Mouse (Mus musculus) CH12.LX (cell line): ENCODE results near the gene Ttc19. TPM values are rescaled to one million over a fixed set of nuclear protein-coding genes. Genes with fewer than 3 reads are reported as not detected.

Source experiments
- DNase-seq: peaks from one replicate; pipeline ENCODE4 v3.0.0-alpha.2; 2013; ENCODE audit errors: extremely low read depth
- H3K27ac ChIP-seq: 2 replicates; pipeline ENCODE4 v1.5.1; 2012; ENCODE audit warnings: low read depth, mild to moderate bottlenecking, control low read depth, moderate library complexity; ENCODE audit not compliant: insufficient read depth
- H3K27me3 ChIP-seq: replicated peaks from 2 replicates; pipeline ENCODE3; 2012; ENCODE audit warnings: inconsistent platforms
- H3K36me3 ChIP-seq, 2 experiments: replicated peaks in 1 of 2; 2 replicates each; pipeline versions ENCODE3 to v1.6.1; 2012; ENCODE audit warnings: inconsistent platforms in 1 of 2, low read length in 1 of 2, mild to moderate bottlenecking in 1 of 2, mixed read lengths in 1 of 2, moderate library complexity in 1 of 2; ENCODE audit not compliant: control insufficient read depth in 1 of 2, insufficient read depth in 1 of 2
- H3K4me1 ChIP-seq, 2 experiments: 2 replicates each; pipeline ENCODE4 v1.6.1; 2012; ENCODE audit warnings: inconsistent platforms in 1 of 2, moderate library complexity in 1 of 2; ENCODE audit not compliant: insufficient read depth in 2 of 2, control insufficient read depth in 1 of 2
- H3K4me2 ChIP-seq: 2 replicates; pipeline ENCODE4 v1.6.1; 2012; ENCODE audit warnings: low read depth, mild to moderate bottlenecking, control low read depth; ENCODE audit not compliant: poor library complexity, insufficient read depth, severe bottlenecking
- H3K4me3 ChIP-seq, 3 experiments: fragments of 150-350 bp in 1 of 3; sonication (generic) in 1 of 3; replicated peaks in 1 of 3; 2 replicates each; pipeline versions ENCODE3 to v1.5.1; 2011 to 2012; ENCODE audit warnings: low read depth in 2 of 3, low read length in 2 of 3, mild to moderate bottlenecking in 2 of 3, moderate library complexity in 2 of 3, control low read depth in 1 of 3, improper control_type of control experiment in 1 of 3, inconsistent platforms in 1 of 3, mixed read lengths in 1 of 3; ENCODE audit not compliant: poor library complexity in 1 of 3
- H3K79me2 ChIP-seq: replicated peaks from 2 replicates; pipeline ENCODE4 v1.6.1; 2012; ENCODE audit warnings: mild to moderate bottlenecking, moderate library complexity; ENCODE audit not compliant: control insufficient read depth, poor library complexity, insufficient read depth, severe bottlenecking; ENCODE audit errors: extremely low read depth
- H3K9ac ChIP-seq: 2 replicates; pipeline ENCODE4 v1.6.1; 2012; ENCODE audit warnings: low read depth, mild to moderate bottlenecking, control low read depth, moderate library complexity; ENCODE audit not compliant: insufficient read depth
- H3K9me3 ChIP-seq: replicated peaks from 2 replicates; pipeline ENCODE3; 2012; ENCODE audit warnings: low read length, inconsistent platforms, mixed read lengths
- BHLHE40 ChIP-seq: IDR thresholded peaks from 2 replicates; pipeline ENCODE4 v1.6.1; 2011; ENCODE audit warnings: mild to moderate bottlenecking, low read depth, low read length, improper control_type of control experiment
- CHD1 ChIP-seq: IDR thresholded peaks from 2 replicates; pipeline ENCODE4 v1.6.1; 2012; ENCODE audit warnings: low read depth, low read length, improper control_type of control experiment, inconsistent platforms
- CHD2 ChIP-seq: IDR thresholded peaks from 2 replicates; pipeline ENCODE4 v1.6.1; 2011; ENCODE audit warnings: low read length, improper control_type of control experiment
- CTCF ChIP-seq, 2 experiments: IDR thresholded peaks in 1 of 2; conservative IDR thresholded peaks in 1 of 2; 2 replicates each; pipeline ENCODE4 v1.5.1; 2011 to 2012; ENCODE audit warnings: low read depth in 2 of 2, low read length in 2 of 2, improper control_type of control experiment in 1 of 2, inconsistent platforms in 1 of 2, mild to moderate bottlenecking in 1 of 2, moderate library complexity in 1 of 2
- EP300 ChIP-seq: IDR thresholded peaks from 2 replicates; pipeline ENCODE4 v1.6.1; 2011; ENCODE audit warnings: low read length, improper control_type of control experiment
- GABPA ChIP-seq: IDR thresholded peaks from 2 replicates; pipeline ENCODE4 v1.6.1; 2012; ENCODE audit warnings: low read depth, low read length, improper control_type of control experiment, inconsistent platforms; ENCODE audit not compliant: insufficient replicate concordance
- IRF4 ChIP-seq: IDR thresholded peaks from 2 replicates; pipeline ENCODE4 v1.6.1; 2014; ENCODE audit warnings: low read depth, mild to moderate bottlenecking, inconsistent platforms, low read length, improper control_type of control experiment
- KAT2A ChIP-seq: IDR thresholded peaks from 2 replicates; pipeline ENCODE4 v1.6.1; 2012; ENCODE audit warnings: low read length, improper control_type of control experiment, inconsistent platforms; ENCODE audit not compliant: insufficient replicate concordance
- MAFK ChIP-seq: IDR thresholded peaks from 2 replicates; pipeline ENCODE4 v1.6.1; 2011; ENCODE audit warnings: low read length, improper control_type of control experiment; ENCODE audit not compliant: insufficient replicate concordance
- MAX ChIP-seq: IDR thresholded peaks from 2 replicates; pipeline ENCODE4 v1.6.1; 2011; ENCODE audit warnings: low read length, improper control_type of control experiment
- MXI1 ChIP-seq: IDR thresholded peaks from 2 replicates; pipeline ENCODE4 v1.6.1; 2011; ENCODE audit warnings: mild to moderate bottlenecking, low read depth, low read length, improper control_type of control experiment
- MYC ChIP-seq: IDR thresholded peaks from 2 replicates; pipeline ENCODE4 v1.6.1; 2011; ENCODE audit warnings: low read depth, mild to moderate bottlenecking, improper control_type of control experiment, low read length
- RCOR1 ChIP-seq: conservative IDR thresholded peaks from 2 replicates; pipeline ENCODE4 v1.6.1; 2012; ENCODE audit warnings: low read depth, mild to moderate bottlenecking, inconsistent platforms, low read length, improper control_type of control experiment
- SIN3A ChIP-seq: IDR thresholded peaks from 2 replicates; pipeline ENCODE4 v1.6.1; 2012; ENCODE audit warnings: low read length, improper control_type of control experiment, inconsistent platforms
- SMC3 ChIP-seq: IDR thresholded peaks from 2 replicates; pipeline ENCODE4 v1.6.1; 2011; ENCODE audit warnings: low read depth, low read length, improper control_type of control experiment
- TCF12 ChIP-seq: IDR thresholded peaks from 2 replicates; pipeline ENCODE4 v1.6.1; 2014; ENCODE audit warnings: low read depth, mild to moderate bottlenecking, inconsistent platforms, low read length, improper control_type of control experiment
- UBTF ChIP-seq: IDR thresholded peaks from 2 replicates; pipeline ENCODE4 v1.6.1; 2012; ENCODE audit warnings: low read depth, mild to moderate bottlenecking, inconsistent platforms, low read length, improper control_type of control experiment, moderate library complexity
- USF2 ChIP-seq: conservative IDR thresholded peaks from 2 replicates; pipeline ENCODE4 v1.6.1; 2011; ENCODE audit warnings: low read depth, low read length, improper control_type of control experiment
- ZKSCAN1 ChIP-seq: IDR thresholded peaks from 2 replicates; pipeline ENCODE4 v1.6.1; 2012; ENCODE audit warnings: low read depth, inconsistent platforms, low read length, improper control_type of control experiment, borderline replicate concordance
- ZNF384 ChIP-seq: IDR thresholded peaks from 2 replicates; pipeline ENCODE4 v1.6.1; 2012; ENCODE audit warnings: low read depth, low read length, improper control_type of control experiment, inconsistent platforms
- dilution Hi-C: fragments of 300-500 bp; cut with MboI; formaldehyde crosslinking; loops from 2 replicates; pipeline ENCODE4 v1.14.3; 2020; ENCODE audit warnings: low sequenced_read_pairs; ENCODE audit not compliant: extremely low pct_unique_long_range_greater_than_20kb, extremely low pct_ligation_motif_present
- in situ Hi-C: fragments of 300-500 bp; cut with MboI; formaldehyde crosslinking; loops from 3 replicates; pipeline ENCODE4 v1.14.3; 2019; ENCODE audit warnings: low sequenced_read_pairs, low pct_ligation_motif_present, low pct_unique_long_range_greater_than_20kb, mixed read lengths
- polyA plus RNA-seq: library from polyadenylated mRNA; unstranded; fragments of >175 nt; gene quantifications from 2 replicates; pipeline ENCODE4 v1.2.1, GENCODE M21; 2012; ENCODE audit warnings: low read depth; ENCODE audit not compliant: insufficient read length
- total RNA-seq, 2 experiments: library from RNA; depleted of rRNA; stranded (reverse); fragments of 300-350 nt in 1 of 2; fragments of >200 nt in 1 of 2; gene quantifications; 2 replicates each; pipeline ENCODE4 v1.2.3; 2012 to 2014

Gene Ttc19
- total and polyA plus RNA-seq, 3 experiments = 13.0 to 22.6 (median 22.2) TPM

DNA sequence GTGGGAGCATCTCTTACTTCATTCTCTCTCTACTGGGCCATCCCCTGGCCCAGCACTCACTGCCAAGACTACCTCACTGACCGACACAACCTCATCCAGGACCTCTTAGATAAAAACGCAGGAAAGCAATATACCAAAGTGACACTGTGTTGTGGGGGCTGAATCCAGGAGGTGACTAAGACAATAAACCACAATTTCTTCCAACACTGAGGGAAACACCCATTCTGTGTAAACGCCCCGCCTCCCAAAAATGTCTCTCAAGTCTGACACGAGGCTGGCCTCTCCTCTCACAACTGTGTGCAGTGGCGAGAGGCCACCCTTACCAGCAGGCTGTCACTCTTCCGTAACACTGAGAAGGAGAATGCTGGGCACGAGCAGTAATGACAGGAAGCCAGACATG is 12.9 kb upstream of the Ttc19 start:
- TF ChIP-seq MAX (no peak), CHD2 (no peak), SIN3A (no peak)
- in situ Hi-C loops = no loop called here
- dilution Hi-C loops = no loop called here
- H3K27ac ChIP-seq = no peak overlapping the region
- H3K36me3 ChIP-seq = peaks cover 13 to 52% of the 10 kb centered on the region in 2 experiments
- H3K4me3 ChIP-seq = no peak overlapping the region
- H3K79me2 ChIP-seq = no peaks in the 10 kb centered on the region
- DNase-seq = no peak
- no peaks in the 10 kb centered on the region for H3K9me3 ChIP-seq
- no peak overlapping the region for H3K9ac ChIP-seq
- H3K27me3 ChIP-seq = no peaks in the 10 kb centered on the region
- H3K4me2 ChIP-seq = no peak overlapping the region
- H3K4me1 ChIP-seq = peaks cover 25 to 44% of the 10 kb centered on the region in 2 experiments

DNA sequence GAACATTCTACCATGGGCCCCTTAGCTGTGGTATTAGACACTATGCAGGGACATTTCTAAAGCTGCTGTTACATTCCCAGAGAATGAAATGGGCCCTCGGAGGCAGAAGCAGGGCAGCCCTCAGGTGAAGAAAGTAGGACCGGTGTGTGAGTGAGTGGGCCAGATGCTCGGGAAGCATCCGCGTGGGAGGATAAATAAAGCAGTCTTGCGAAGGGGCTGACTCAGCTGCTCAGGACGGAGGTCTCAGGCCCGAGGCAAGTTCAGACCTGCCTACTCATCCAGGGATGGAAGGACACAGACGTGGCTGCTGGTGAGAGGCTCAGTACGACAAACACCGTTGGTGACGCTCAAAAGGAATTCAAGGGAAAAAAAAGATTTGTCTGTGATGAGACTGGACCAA is 12.2 kb upstream of the Ttc19 start:
- peaks cover 25 to 39% of the 10 kb centered on the region in 2 experiments for H3K4me1 ChIP-seq
- H3K4me2 ChIP-seq = no peak overlapping the region
- H3K36me3 ChIP-seq = peaks cover 13 to 57% of the 10 kb centered on the region in 2 experiments
- dilution Hi-C loops = no loop called here
- no peak overlapping the region for H3K4me3 ChIP-seq
- H3K9ac ChIP-seq = no peak overlapping the region
- H3K27me3 ChIP-seq = no peaks in the 10 kb centered on the region
- DNase-seq = no peak
- H3K9me3 ChIP-seq = no peaks in the 10 kb centered on the region
- H3K79me2 ChIP-seq = no peaks in the 10 kb centered on the region
- in situ Hi-C loops = no loop called here
- TF ChIP-seq CHD1 = 0 out of 2 replicates have a peak, but pooled peaks have one; percentile 53
- TF ChIP-seq TCF12 = no peak
- no peak overlapping the region for H3K27ac ChIP-seq

DNA sequence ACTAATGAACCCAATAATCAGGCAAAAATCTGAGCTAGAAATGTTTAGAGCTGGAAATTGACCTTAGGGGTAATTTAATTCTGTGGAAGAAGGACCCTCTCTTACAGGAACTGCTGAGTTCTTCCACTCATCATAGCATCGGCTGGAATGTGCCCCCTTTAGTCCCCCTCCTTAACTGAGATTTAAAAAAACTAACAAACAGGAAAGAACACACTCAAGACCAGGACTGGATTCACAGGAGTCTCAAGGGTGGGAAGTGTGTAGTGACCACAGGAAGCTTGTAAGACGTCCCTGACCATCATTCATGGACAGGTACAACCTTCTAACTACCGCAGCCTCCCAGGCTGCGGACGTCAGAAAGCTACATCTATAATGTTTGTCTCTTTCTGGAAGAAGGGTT is 10.4 kb upstream of the Ttc19 start:
- Histone ChIP-seq H3K4me2 (no peak overlapping the region), H3K4me3 (no peak overlapping the region)
- TF ChIP-seq UBTF (no peak), USF2 (no peak), MXI1 (no peak), ZKSCAN1 (no peak), KAT2A (no peak), SMC3 (no peak), IRF4 (no peak), CHD2 (no peak), RCOR1 (no peak), GABPA (no peak), MAFK (no peak), ZNF384 (no peak), MYC (no peak), BHLHE40 (no peak), CTCF (conservative IDR thresholded peaks at IDR 0.05 in 1 of 2, IDR thresholded peaks at IDR 0.05 in 1 of 2; ENCODE audit: low read depth in 2 of 2, low read length in 2 of 2) (no peak), EP300 (no peak), MAX (no peak)
- TF ChIP-seq, all 38 proteins: peak for 0
- Histone ChIP-seq H3K27ac (no peak overlapping the region), H3K27me3 (no peaks in the 10 kb centered on the region), H3K9me3 (no peaks in the 10 kb centered on the region), H3K36me3 (peaks cover 13 to 55% of the 10 kb centered on the region in 2 experiments), H3K9ac (no peak overlapping the region), H3K79me2 (no peaks in the 10 kb centered on the region), H3K4me1 (peaks cover 19 to 29% of the 10 kb centered on the region in 2 experiments)
- in situ Hi-C loops (no loop called here), dilution Hi-C loops (no loop called here)
- DNase-seq = no peak
